ENCODE assay signal across 22 mouse cellular contexts in the genomic region with DNA sequence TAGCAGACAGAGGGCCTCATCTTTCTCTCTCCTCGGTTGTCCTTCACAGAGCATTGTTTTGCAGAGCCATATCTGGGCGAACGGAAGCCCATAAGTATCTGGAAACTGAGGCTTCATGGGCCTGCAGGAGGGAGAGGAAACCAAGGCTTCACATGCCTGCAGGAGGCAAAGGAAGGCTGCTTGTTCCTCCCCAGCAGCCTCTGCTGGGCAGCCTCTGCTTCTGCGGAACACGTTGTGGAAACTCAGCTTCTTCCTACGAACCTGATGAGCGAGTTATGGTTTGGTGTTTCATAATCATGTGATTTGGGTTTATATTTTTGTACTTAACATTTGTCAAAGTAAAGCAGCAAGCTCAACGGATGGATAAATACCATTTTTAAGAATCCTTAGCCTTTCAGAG.
DNase-seq lines count a peak whose midpoint lies in the region; ATAC-seq and TF ChIP-seq lines count a peak whose summit lies in the region.
"Had no signal": no experiment of that assay in that cellular context is flagged by ENCODE, and none has a peak within 500 bp of the region (broad histone marks: within the 10 kb centered on the region; RNA-seq: fewer than 3 reads in every experiment).

No protein-coding gene starts in this region.

- 0 out of 2 replicates have a peak, but pooled peaks have one; percentile 10 for TF ChIP-seq CTCF in forebrain, postnatal 0 days (IDR thresholded peaks at IDR 0.05; ENCODE audit: low read depth)
- TF ChIP-seq CTCF in liver, embryonic 14.5 days (IDR thresholded peaks at IDR 0.05; ENCODE audit: low read depth): 0 out of 2 replicates have a peak, but pooled peaks have one; percentile 2

- no peaks in the 10 kb centered on the region for H3K9me3 ChIP-seq in forebrain, postnatal 0 days (ENCODE audit: low read length)
- no peaks in the 10 kb centered on the region for H3K9me3 ChIP-seq in forebrain, embryonic 16.5 days (ENCODE audit: control insufficient read depth, low read length)
- no peaks in the 10 kb centered on the region for H3K9me3 ChIP-seq in kidney, embryonic 16.5 days (ENCODE audit: low read length)
- H3K9me3 ChIP-seq in liver, embryonic 14.5 days (ENCODE audit: control insufficient read depth, low read length): no peaks in the 10 kb centered on the region
- H3K9me3 ChIP-seq in liver, embryonic 12.5 days (replicated peaks): no peaks in the 10 kb centered on the region
- H3K9me3 ChIP-seq: embryonic facial prominence, embryonic 13.5 days; G1E; kidney, embryonic 15.5 days; limb, embryonic 10.5 days; liver, embryonic 15.5 days had no signal

- WGBS in forebrain, postnatal 0 days: 66% methylated on average over 8 of the region's 8 CpGs
- WGBS in forebrain, embryonic 16.5 days: 66% methylated on average over 8 of the region's 8 CpGs
- WGBS in kidney, embryonic 16.5 days: 68% methylated on average over 8 of the region's 8 CpGs
- WGBS in liver, embryonic 14.5 days (ENCODE audit: insufficient replicate concordance): 31% methylated on average over 8 of the region's 8 CpGs
- 49% methylated on average over 8 of the region's 8 CpGs for WGBS in liver, embryonic 12.5 days (ENCODE audit: insufficient replicate concordance)

- no peak overlapping the region for H3K4me3 ChIP-seq in forebrain, postnatal 0 days (ENCODE audit: low read depth, low read length)
- H3K4me3 ChIP-seq in forebrain, embryonic 16.5 days (replicated peaks; ENCODE audit: low read length): no peak overlapping the region
- H3K4me3 ChIP-seq in kidney, embryonic 16.5 days (ENCODE audit: low read length): no peak overlapping the region
- no peak overlapping the region for H3K4me3 ChIP-seq in liver, embryonic 14.5 days (ENCODE audit: insufficient read depth in 1 of 2, low read depth in 2 of 2, low read length in 2 of 2)
- H3K4me3 ChIP-seq in liver, embryonic 12.5 days: no peak overlapping the region
- H3K4me3 ChIP-seq: embryonic facial prominence, embryonic 13.5 days; kidney, embryonic 15.5 days; limb, embryonic 10.5 days; liver, embryonic 15.5 days had no signal

- no peaks in the 10 kb centered on the region for H3K4me1 ChIP-seq in forebrain, postnatal 0 days (ENCODE audit: insufficient read depth)
- peaks cover 5% of the 10 kb centered on the region for H3K4me1 ChIP-seq in forebrain, embryonic 16.5 days (replicated peaks; ENCODE audit: control insufficient read depth, insufficient read depth, low read length)
- peaks cover 18% of the 10 kb centered on the region for H3K4me1 ChIP-seq in kidney, embryonic 16.5 days (ENCODE audit: insufficient read depth, low read length)
- H3K4me1 ChIP-seq in liver, embryonic 14.5 days (replicated peaks; ENCODE audit: control insufficient read depth in 2 of 2, insufficient read depth in 2 of 2, low read length in 1 of 2): peaks cover 0 to 2% of the 10 kb centered on the region in 2 experiments; a peak in 2 of 4 replicates
- H3K4me1 ChIP-seq in liver, embryonic 12.5 days: no peaks in the 10 kb centered on the region
- H3K4me1 ChIP-seq: liver, embryonic 15.5 days had no signal

- no peak for TF ChIP-seq EP300 in liver, embryonic 14.5 days (IDR thresholded peaks at IDR 0.05; ENCODE audit: low read depth)

- ATAC-seq in forebrain, postnatal 0 days: no peak
- ATAC-seq in forebrain, embryonic 16.5 days: no peak
- ATAC-seq in kidney, embryonic 16.5 days (ENCODE audit: low FRiP score, low TSS enrichment): no peak
- ATAC-seq in liver, embryonic 14.5 days (ENCODE audit: insufficient read depth): no peak
- ATAC-seq in liver, embryonic 12.5 days: no peak
- peak; percentile 47 to 65; a peak in 3 of 4 replicates for ATAC-seq in hematopoietic stem cell, adult 5-6 weeks (replicated peaks in 1 of 2; ENCODE audit: insufficient read depth in 1 of 2, low FRiP score in 2 of 2, low TSS enrichment in 1 of 2, low read depth in 1 of 2, poor library complexity in 2 of 2, severe bottlenecking in 2 of 2)
- ATAC-seq: CD4-positive, CD25-positive, alpha-beta regulatory T cell, adult 4 months; inflammation-experienced regulatory T-cells, adult 6 months; midbrain, embryonic 16.5 days had no signal

- H3K4me2 ChIP-seq in forebrain, postnatal 0 days (ENCODE audit: low read depth): no peak overlapping the region
- no peak overlapping the region for H3K4me2 ChIP-seq in forebrain, embryonic 16.5 days (ENCODE audit: low read length)
- H3K4me2 ChIP-seq in kidney, embryonic 16.5 days (replicated peaks; ENCODE audit: low read depth, low read length): no peak overlapping the region
- H3K4me2 ChIP-seq in liver, embryonic 14.5 days (ENCODE audit: low read depth): no peak overlapping the region
- no peak overlapping the region for H3K4me2 ChIP-seq in liver, embryonic 12.5 days
- H3K4me2 ChIP-seq: embryonic facial prominence, embryonic 13.5 days; heart, embryonic 11.5 days; liver, embryonic 15.5 days had no signal

- H3K9ac ChIP-seq in forebrain, postnatal 0 days: no peak overlapping the region
- H3K9ac ChIP-seq in forebrain, embryonic 16.5 days (replicated peaks; ENCODE audit: low read depth, low read length): no peak overlapping the region
- H3K9ac ChIP-seq in kidney, embryonic 16.5 days (replicated peaks; ENCODE audit: low read length): 0 out of 2 replicates have a peak overlapping the region, but pooled peaks have one; percentile 11
- no peak overlapping the region for H3K9ac ChIP-seq in liver, embryonic 14.5 days (replicated peaks)
- no peak overlapping the region for H3K9ac ChIP-seq in liver, embryonic 12.5 days
- H3K9ac ChIP-seq: embryonic facial prominence, embryonic 13.5 days; kidney, embryonic 15.5 days; liver, embryonic 15.5 days had no signal

- DNase-seq in forebrain, postnatal 0 days: no peak
- DNase-seq in kidney, adult 18-20 months: no peak
- DNase-seq in liver, embryonic 14.5 days (ENCODE audit: low read depth in 3 of 3, low spot score in 3 of 3): no peak
- DNase-seq in urinary bladder, adult 2 months (ENCODE audit: low spot score): no peak
- DNase-seq: adrenal gland, postnatal 36 days; cerebellum, adult 8-10 months; gastrocnemius, postnatal 36 days; heart, postnatal 36 days; thymus, adult 2 months had no signal

- no peak overlapping the region for H3K27ac ChIP-seq in forebrain, postnatal 0 days (ENCODE audit: low read depth, low read length)
- no peak overlapping the region for H3K27ac ChIP-seq in forebrain, embryonic 16.5 days (ENCODE audit: low read length)
- no peak overlapping the region for H3K27ac ChIP-seq in kidney, embryonic 16.5 days (ENCODE audit: low read length)
- H3K27ac ChIP-seq in liver, embryonic 14.5 days: no peak overlapping the region
- H3K27ac ChIP-seq in liver, embryonic 12.5 days: no peak overlapping the region
- H3K27ac ChIP-seq: embryonic facial prominence, embryonic 13.5 days; liver, embryonic 15.5 days had no signal

- H3K27me3 ChIP-seq in forebrain, postnatal 0 days (ENCODE audit: insufficient read depth, low read length): no peaks in the 10 kb centered on the region
- no peaks in the 10 kb centered on the region; the same call in 1 of the 2 replicates for H3K27me3 ChIP-seq in forebrain, embryonic 16.5 days (replicated peaks; ENCODE audit: control insufficient read depth, insufficient read depth, low read length)
- H3K27me3 ChIP-seq in kidney, embryonic 16.5 days (ENCODE audit: insufficient read depth, low read length): no peaks in the 10 kb centered on the region
- H3K27me3 ChIP-seq in liver, embryonic 14.5 days (ENCODE audit: control insufficient read depth, insufficient read depth, low read length): no peaks in the 10 kb centered on the region
- no peaks in the 10 kb centered on the region for H3K27me3 ChIP-seq in liver, embryonic 12.5 days (replicated peaks)
- H3K27me3 ChIP-seq: embryonic facial prominence, embryonic 13.5 days; kidney, embryonic 15.5 days; liver, embryonic 15.5 days had no signal

- no peaks in the 10 kb centered on the region for H3K36me3 ChIP-seq in forebrain, postnatal 0 days (ENCODE audit: insufficient read depth)
- no peaks in the 10 kb centered on the region for H3K36me3 ChIP-seq in forebrain, embryonic 16.5 days (ENCODE audit: control insufficient read depth, insufficient read depth)
- no peaks in the 10 kb centered on the region for H3K36me3 ChIP-seq in kidney, embryonic 16.5 days (ENCODE audit: insufficient read depth, low read length)
- H3K36me3 ChIP-seq in liver, embryonic 14.5 days (replicated peaks; ENCODE audit: control insufficient read depth, insufficient read depth, low read depth): no peaks in the 10 kb centered on the region
- H3K36me3 ChIP-seq in liver, embryonic 12.5 days: no peaks in the 10 kb centered on the region
- H3K36me3 ChIP-seq: embryonic facial prominence, embryonic 13.5 days; G1E; kidney, embryonic 15.5 days; limb, embryonic 10.5 days; liver, embryonic 15.5 days had no signal

Comparison
In these comparisons a context has a peak if more than half of its experiments do, and no peak if none do; other contexts are left out.
1. ATAC-seq: peak in hematopoietic stem cell, adult 5-6 weeks (2 of 2); none in forebrain, postnatal 0 days (single experiment), forebrain, embryonic 16.5 days (single experiment), kidney, embryonic 16.5 days (single experiment), liver, embryonic 14.5 days (single experiment) and liver, embryonic 12.5 days (single experiment).